Mouse (Mus musculus) neutrophil, adult 65 days (primary cell): Measurements from ENCODE around the gene Ccdc146. TPM values are rescaled to one million over a fixed set of nuclear protein-coding genes. Genes with fewer than 3 reads are reported as not detected.

Source experiments
- total RNA-seq: library from RNA; stranded (reverse); gene quantifications from 2 replicates; pipeline ENCODE4 v1.2.4, GENCODE M21; 2023

Ccdc146 gene
- total RNA-seq = 0.25 and 1.4 TPM in 2 replicates

GRCm38 (mm10) chr5:21424614-21425602 lies at the start of gene Ccdc146, which contains the start of gene Fam185a:
Gene Ccdc146, minus strand, starts transcription at chr5:21424677.
Gene Fam185a, plus strand, starts transcription at chr5:21424958.

GRCm38 (mm10) chr5:21372493-21373179 lies 51.8 kb downstream of the Ccdc146 start, which contains the start of gene Fgl2:
Gene Fgl2, plus strand, starts transcription at chr5:21372642.

Other genes with a start within 250 kb of the Ccdc146 start
- gene Gsap, start 238.4 kb downstream of the Ccdc146 start, total RNA-seq = 90.8 and 139 TPM in 2 replicates
- 62.8 and 69.2 TPM in 2 replicates for gene Fgl2, start 52.0 kb downstream of the Ccdc146 start, total RNA-seq
- 1.3 and 1.7 TPM in 2 replicates for gene Fam185a, start 281 bp upstream of the Ccdc146 start, total RNA-seq
- gene Lrrc17, start 118.9 kb upstream of the Ccdc146 start, total RNA-seq = not detected in 2 replicates
- gene Fbxl13, start 221.0 kb upstream of the Ccdc146 start, total RNA-seq = not detected in 2 replicates
- 7.1 and 10.1 TPM in 2 replicates for gene Armc10, start 221.1 kb upstream of the Ccdc146 start, total RNA-seq